Mouse (Mus musculus): ENCODE results near the gene Aarsd1. TPM values are rescaled to one million over a fixed set of nuclear protein-coding genes. Genes with fewer than 3 reads are reported as not detected.
"Not testable (repeated sequence)": the region's sequence is repeated elsewhere in the genome, so short reads cannot be mapped to it uniquely, and the experiment has no call there.

Aarsd1 gene
- polyA plus RNA-seq, 1 experiment from 2014 or later = 88.6 TPM

- Histone ChIP-seq H3K4me2 (no peak overlapping the region), H3K36me3 (peaks cover 30% of the 10 kb centered on the region), H3K4me3 (no peak overlapping the region), H3K9me3 (no peaks in the 10 kb centered on the region), H3K9ac (no peak overlapping the region), H3K27ac (no peak overlapping the region), H3K27me3 (no peaks in the 10 kb centered on the region), H3K4me1 (peaks cover 26% of the 10 kb centered on the region)
- WGBS = 86% methylated on average over 1 of the region's 1 CpGs
- no peak for ATAC-seq (ENCODE audit: insufficient number of reproducible peaks, insufficient read depth, low FRiP score, low TSS enrichment, low read depth)
Measured at GRCm38 (mm10) chr11:101446319-101446718, 28.9 kb upstream of the Aarsd1 start.

GRCm38 (mm10) chr11:101442760-101443159 lies 25.3 kb upstream of the Aarsd1 start:
- peak overlapping the region; percentile 95 for H3K4me2 ChIP-seq
- peak overlapping the region; percentile 98 for H3K9ac ChIP-seq
- H3K27me3 ChIP-seq = no peaks in the 10 kb centered on the region
- H3K4me1 ChIP-seq = peaks cover 20% of the 10 kb centered on the region
- H3K27ac ChIP-seq = peak overlapping the region; percentile 91
- 1% methylated on average over 14 of the region's 14 CpGs for WGBS
- H3K4me3 ChIP-seq = peak overlapping the region; percentile 88
- 0 out of 2 replicates have a peak, but pooled peaks have one; percentile 1 for ATAC-seq (ENCODE audit: insufficient number of reproducible peaks, insufficient read depth, low FRiP score, low TSS enrichment, low read depth)
- no peaks in the 10 kb centered on the region for H3K9me3 ChIP-seq
- peaks cover 30% of the 10 kb centered on the region for H3K36me3 ChIP-seq

DNA sequence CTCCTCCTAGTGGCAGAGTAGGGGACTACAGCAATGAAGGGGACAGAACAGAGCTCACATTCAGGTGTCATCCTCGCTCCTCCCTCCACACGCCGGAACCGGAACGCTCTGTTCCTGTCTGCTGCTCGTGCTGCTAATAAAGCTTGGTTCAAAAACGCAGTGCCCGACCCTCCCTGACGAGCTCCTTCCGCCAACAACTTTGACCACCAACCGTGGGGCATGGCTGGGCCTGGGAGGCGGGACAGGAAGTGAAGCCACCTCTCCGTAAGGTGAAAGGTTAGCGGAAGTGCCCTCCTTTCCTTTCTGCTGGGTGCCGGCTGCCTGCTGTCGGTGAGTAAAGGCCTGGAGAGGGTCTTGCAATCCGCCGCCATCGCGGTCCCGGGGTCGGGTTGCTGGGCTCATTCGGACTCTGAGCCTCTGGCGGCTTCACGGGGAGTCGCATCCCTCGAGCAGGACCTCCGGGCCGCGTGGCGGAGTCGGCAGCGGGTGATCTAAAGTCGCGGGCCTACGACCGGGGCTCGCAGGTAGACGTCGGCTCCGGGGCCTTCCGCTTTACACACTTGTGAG lies 24.8 kb upstream of the Aarsd1 start, which contains the start of gene Rpl27:
Gene Rpl27, plus strand, starts transcription at position 172 of the 567 bp plus-strand sequence.
- peak; percentile 98 for ATAC-seq (ENCODE audit: insufficient number of reproducible peaks, insufficient read depth, low FRiP score, low TSS enrichment, low read depth)
- Histone ChIP-seq H3K27me3 (no peaks in the 10 kb centered on the region), H3K36me3 (peaks cover 30% of the 10 kb centered on the region), H3K9ac (peak within 1 kb of the TSS; percentile 98), H3K9me3 (no peaks in the 10 kb centered on the region), H3K4me1 (peaks cover 20% of the 10 kb centered on the region), H3K27ac (peak within 1 kb of the TSS; percentile 91), H3K4me2 (peak within 1 kb of the TSS; percentile 95), H3K4me3 (peak within 1 kb of the TSS; percentile 88)
- WGBS = 1% methylated on average over 42 of the region's 42 CpGs

DNA sequence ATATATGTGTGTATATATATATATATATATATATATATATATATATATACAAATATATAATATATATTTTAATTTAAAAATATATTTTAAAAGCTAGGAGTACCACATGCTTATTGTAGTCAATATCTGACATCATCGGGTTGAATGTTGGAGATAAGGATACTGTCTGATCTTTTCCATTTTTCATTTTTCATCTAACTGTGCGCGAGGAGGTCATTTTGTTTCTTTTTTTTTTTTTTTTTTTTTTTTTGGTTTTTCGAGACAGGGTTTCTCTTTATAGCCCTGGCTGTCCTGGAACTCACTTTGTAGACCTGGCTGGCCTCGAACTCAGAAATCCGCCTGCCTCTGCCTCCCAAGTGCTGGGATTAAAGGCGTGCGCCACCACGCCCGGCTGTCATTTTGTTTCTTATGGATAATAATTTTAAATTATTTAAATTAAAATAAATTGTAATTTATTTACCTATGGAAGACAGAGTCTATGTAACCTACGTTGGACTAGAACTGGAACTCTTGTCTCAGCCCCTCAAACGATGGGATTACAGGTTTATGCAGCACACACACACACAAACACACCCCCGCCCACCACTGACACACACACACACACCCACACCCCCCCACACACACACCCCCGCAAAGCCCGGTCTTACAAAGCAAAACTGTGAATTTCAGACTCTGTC lies 24.2 kb upstream of the Aarsd1 start:
- H3K4me2 ChIP-seq = peak overlapping the region; percentile 50
- not testable (repeated sequence) for H3K27me3 ChIP-seq; ATAC-seq (ENCODE audit: insufficient number of reproducible peaks, insufficient read depth, low FRiP score, low TSS enrichment, low read depth); H3K9me3 ChIP-seq; H3K27ac ChIP-seq
- peak overlapping the region; percentile 88 for H3K4me3 ChIP-seq
- WGBS = 40% methylated on average over 15 of the region's 15 CpGs
- H3K36me3 ChIP-seq = peaks cover 30% of the 10 kb centered on the region
- H3K9ac ChIP-seq = 0 out of 2 replicates have a peak overlapping the region, but pooled peaks have one; percentile 27
- peaks cover 20% of the 10 kb centered on the region for H3K4me1 ChIP-seq

GRCm38 (mm10) chr11:101438006-101438405 lies 20.6 kb upstream of the Aarsd1 start:
- not testable (repeated sequence) for ATAC-seq (ENCODE audit: insufficient number of reproducible peaks, insufficient read depth, low FRiP score, low TSS enrichment, low read depth)
- 45% methylated on average over 3 of the region's 3 CpGs for whole genome bisulfite sequencing

DNA sequence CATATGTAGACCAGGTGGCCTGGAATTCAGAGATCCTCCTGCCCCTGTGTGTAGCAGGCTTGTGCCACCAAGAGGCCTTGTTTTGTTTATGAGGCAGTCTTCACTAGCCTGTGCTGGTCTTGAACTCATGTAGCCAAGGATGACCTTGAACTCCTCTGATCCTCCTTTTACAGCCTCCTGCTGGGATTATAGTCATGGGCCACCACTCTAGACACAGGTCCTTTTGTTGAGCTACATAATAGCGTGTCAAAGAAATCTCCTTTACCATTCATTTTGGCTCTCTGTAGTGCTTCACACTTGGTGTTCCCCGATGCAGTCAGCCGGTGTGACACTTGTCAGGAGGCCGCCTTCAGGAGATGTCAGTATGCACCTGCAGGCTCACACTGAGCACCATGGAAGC lies 19.5 kb upstream of the Aarsd1 start:
- 84% methylated on average over 4 of the region's 4 CpGs for WGBS
- Histone ChIP-seq H3K4me2 (no peak overlapping the region), H3K9ac (no peak overlapping the region), H3K27ac (no peak overlapping the region), H3K9me3 (no peaks in the 10 kb centered on the region), H3K4me3 (no peak overlapping the region), H3K36me3 (peaks cover 39% of the 10 kb centered on the region), H3K4me1 (no peaks in the 10 kb centered on the region), H3K27me3 (no peaks in the 10 kb centered on the region)
- ATAC-seq (ENCODE audit: insufficient number of reproducible peaks, insufficient read depth, low FRiP score, low TSS enrichment, low read depth) = no peak

More at GRCm38 (mm10) chr11:101438006-101438405, 20.6 kb upstream of the Aarsd1 start:
- H3K4me2 ChIP-seq, H3K9me3 ChIP-seq, H3K4me1 ChIP-seq, H3K9ac ChIP-seq, H3K27ac ChIP-seq, H3K27me3 ChIP-seq, H3K4me3 ChIP-seq: not testable (repeated sequence)
- H3K36me3 ChIP-seq = peaks cover 31% of the 10 kb centered on the region

GRCm38 (mm10) chr11:101435831-101436230 lies 18.4 kb upstream of the Aarsd1 start:
- Histone ChIP-seq H3K4me2 (no peak overlapping the region), H3K9ac (no peak overlapping the region), H3K4me1 (no peaks in the 10 kb centered on the region), H3K36me3 (peaks cover 50% of the 10 kb centered on the region), H3K27ac (no peak overlapping the region), H3K9me3 (no peaks in the 10 kb centered on the region), H3K4me3 (no peak overlapping the region), H3K27me3 (no peaks in the 10 kb centered on the region)
- WGBS = 84% methylated on average over 4 of the region's 4 CpGs
- no peak for ATAC-seq (ENCODE audit: insufficient number of reproducible peaks, insufficient read depth, low FRiP score, low TSS enrichment, low read depth)

DNA sequence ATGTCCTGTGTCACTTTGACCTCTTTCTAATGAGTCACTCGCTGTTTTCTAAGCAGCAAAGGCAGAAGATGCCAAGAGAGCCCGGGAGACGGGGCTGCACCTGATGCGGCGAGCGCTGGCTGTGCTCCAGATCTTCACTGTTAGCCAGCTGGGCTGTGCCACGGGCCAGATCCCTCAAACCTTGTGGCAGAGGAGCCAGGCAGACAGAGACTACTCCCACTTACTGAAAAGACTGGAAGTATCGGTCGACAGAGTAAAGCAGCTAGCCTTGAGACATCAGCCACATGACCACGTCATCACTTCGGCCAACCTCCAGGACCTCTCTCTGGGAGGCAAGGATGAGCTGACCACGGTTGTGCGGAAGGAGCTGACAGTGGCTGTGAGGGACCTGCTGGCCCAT lies 16.0 kb upstream of the Aarsd1 start:
- Histone ChIP-seq H3K4me3 (no peak overlapping the region), H3K36me3 (peaks cover 69% of the 10 kb centered on the region), H3K27ac (no peak overlapping the region), H3K9ac (no peak overlapping the region), H3K4me2 (no peak overlapping the region), H3K4me1 (no peaks in the 10 kb centered on the region), H3K27me3 (no peaks in the 10 kb centered on the region), H3K9me3 (no peaks in the 10 kb centered on the region)
- 95% methylated on average over 13 of the region's 13 CpGs for WGBS
- no peak for ATAC-seq (ENCODE audit: insufficient number of reproducible peaks, insufficient read depth, low FRiP score, low TSS enrichment, low read depth)

DNA sequence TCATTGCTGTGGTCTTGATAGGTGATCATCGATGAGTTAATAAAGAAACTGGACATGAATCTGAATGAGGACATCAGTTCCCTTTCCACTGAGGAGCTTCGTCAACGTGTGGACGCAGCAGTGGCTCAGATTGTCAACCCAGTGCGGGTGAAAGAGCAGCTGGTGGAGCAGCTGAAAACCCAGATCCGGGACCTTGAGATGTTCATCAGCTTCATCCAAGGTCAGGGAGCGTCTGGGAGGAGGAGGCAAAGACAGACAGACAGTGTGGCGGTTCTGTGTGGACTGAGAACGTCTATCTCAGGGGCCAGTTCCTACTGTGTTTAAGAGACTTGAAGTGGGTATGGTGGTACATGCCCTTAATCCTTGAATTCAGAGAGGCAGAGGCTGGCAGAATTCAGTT lies 13.9 kb upstream of the Aarsd1 start:
- no peak overlapping the region for H3K9ac ChIP-seq
- H3K36me3 ChIP-seq = peaks cover 69% of the 10 kb centered on the region
- 91% methylated on average over 9 of the region's 9 CpGs for WGBS
- H3K4me3 ChIP-seq = no peak overlapping the region
- no peaks in the 10 kb centered on the region for H3K9me3 ChIP-seq
- H3K27me3 ChIP-seq = no peaks in the 10 kb centered on the region
- H3K27ac ChIP-seq = no peak overlapping the region
- peaks cover 8% of the 10 kb centered on the region for H3K4me1 ChIP-seq
- H3K4me2 ChIP-seq = no peak overlapping the region
- no peak for ATAC-seq (ENCODE audit: insufficient number of reproducible peaks, insufficient read depth, low FRiP score, low TSS enrichment, low read depth)

- no peaks in the 10 kb centered on the region for H3K9me3 ChIP-seq
- WGBS = 52% methylated on average over 8 of the region's 8 CpGs
- H3K4me1 ChIP-seq = peaks cover 27% of the 10 kb centered on the region
- peaks cover 23% of the 10 kb centered on the region for H3K36me3 ChIP-seq
- H3K4me2 ChIP-seq = peak overlapping the region; percentile 93
- H3K4me3 ChIP-seq = peak overlapping the region; percentile 97
- H3K27ac ChIP-seq = no peak overlapping the region
- H3K9ac ChIP-seq = peak overlapping the region; percentile 86
- no peaks in the 10 kb centered on the region for H3K27me3 ChIP-seq
- no peak for ATAC-seq (ENCODE audit: insufficient number of reproducible peaks, insufficient read depth, low FRiP score, low TSS enrichment, low read depth)
Measured at GRCm38 (mm10) chr11:101426165-101426564, 8.8 kb upstream of the Aarsd1 start.

DNA sequence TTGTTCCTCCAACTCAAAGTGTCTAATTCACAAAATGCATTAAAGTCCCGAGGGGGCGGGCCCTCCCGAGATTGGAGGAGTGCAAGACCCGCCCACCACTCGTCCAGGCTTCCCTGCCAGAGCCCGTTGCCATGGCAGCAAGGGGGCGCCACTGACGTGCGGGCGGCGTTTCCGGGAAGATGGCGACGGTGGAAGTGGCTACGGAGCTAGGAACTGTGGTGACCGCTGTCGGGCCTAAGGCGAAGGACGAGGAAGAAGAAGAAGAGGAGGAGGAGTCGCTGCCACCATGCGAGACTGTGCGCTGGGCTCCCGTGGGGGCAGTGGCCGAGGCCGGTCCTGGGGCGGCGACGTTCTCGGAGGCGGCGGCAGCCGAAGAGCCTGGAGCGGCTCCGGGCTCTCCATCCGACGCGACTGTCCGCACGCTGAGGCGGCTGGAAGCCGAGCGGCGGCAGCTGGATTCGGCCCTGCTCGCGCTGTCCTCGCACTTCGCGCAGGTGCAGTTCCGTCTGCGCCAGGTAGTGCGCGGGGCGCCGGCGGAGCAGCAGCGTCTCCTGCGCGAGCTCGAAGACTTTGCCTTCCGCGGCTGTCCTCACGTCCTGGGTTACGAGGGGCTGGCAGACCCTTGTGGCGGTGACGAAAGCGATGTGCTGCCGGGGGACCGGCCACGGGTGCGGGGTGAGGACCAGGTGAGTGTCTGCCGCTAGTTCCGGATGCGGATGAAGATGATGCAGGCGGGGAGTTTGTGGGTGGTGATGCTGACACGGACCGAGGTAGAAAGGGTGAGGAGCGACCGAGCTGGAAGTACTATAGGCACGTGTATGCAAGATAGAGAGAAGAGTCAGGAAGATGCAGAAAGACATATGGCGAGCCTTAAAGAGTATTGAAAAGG lies 7.8 kb upstream of the Aarsd1 start, which contains the start of the genes Rundc1 and Ptges3l:
Gene Rundc1, plus strand, starts transcription at position 161 of the 889 bp plus-strand sequence.
Gene Ptges3l, minus strand, starts transcription at position 409 of the 889 bp plus-strand sequence.
- Histone ChIP-seq H3K9me3 (no peaks in the 10 kb centered on the region), H3K4me2 (peak within 1 kb of the TSS; percentile 93), H3K9ac (peak within 1 kb of the TSS; percentile 86), H3K4me1 (peaks cover 27% of the 10 kb centered on the region), H3K27me3 (no peaks in the 10 kb centered on the region), H3K4me3 (peak within 1 kb of the TSS; percentile 97), H3K36me3 (peaks cover 13% of the 10 kb centered on the region), H3K27ac (peak within 1 kb of the TSS; percentile 82)
- WGBS = under 1% methylated on average over 81 of the region's 81 CpGs
- ATAC-seq (ENCODE audit: insufficient number of reproducible peaks, insufficient read depth, low FRiP score, low TSS enrichment, low read depth) = peak; percentile 88
